Mouse (Mus musculus) heart, embryonic 10.5 days (tissue): ENCODE measurements at regions not wholly inside any gene's neighbourhood (a gene's known extent, or its start where the extent isn't known, plus 50 kb on each side); places are given as distances from the start of the nearest gene placed in this dataset.

Source experiments
- DNase-seq: peaks from one replicate; pipeline ENCODE4 v3.0.0-alpha.2; 2017; ENCODE audit warnings: low spot score
- H3K27ac ChIP-seq: fragments of 300-500 bp; sonication (generic); 2 replicates; pipeline ENCODE4 v1.5.1; 2016; ENCODE audit warnings: mild to moderate bottlenecking
- H3K27me3 ChIP-seq: fragments of 300-500 bp; sonication (generic); 2 replicates; pipeline ENCODE4 v1.6.1; 2016; ENCODE audit warnings: mild to moderate bottlenecking; ENCODE audit not compliant: poor library complexity, insufficient read depth, severe bottlenecking
- H3K36me3 ChIP-seq: fragments of 300-500 bp; sonication (generic); 2 replicates; pipeline ENCODE4 v1.6.1; 2016; ENCODE audit warnings: mild to moderate bottlenecking, moderate library complexity
- H3K4me1 ChIP-seq: fragments of 300-500 bp; sonication (generic); 2 replicates; pipeline ENCODE4 v1.6.1; 2016; ENCODE audit warnings: mild to moderate bottlenecking
- H3K4me3 ChIP-seq: fragments of 300-500 bp; sonication (generic); 2 replicates; pipeline ENCODE4 v1.5.1; 2016; ENCODE audit warnings: mild to moderate bottlenecking, moderate library complexity
- H3K9me3 ChIP-seq: fragments of 300-500 bp; sonication (generic); 2 replicates; pipeline ENCODE4 v1.6.1; 2016; ENCODE audit warnings: mild to moderate bottlenecking, moderate library complexity
- WGBS: fragments of 180-500 bp; shearing (Covaris S2); methylation state at CpG from one replicate; pipeline ENCODE4 v1.1.7; 2016; 5-methylcytosine and 5-hydroxymethylcytosine counted together

DNA sequence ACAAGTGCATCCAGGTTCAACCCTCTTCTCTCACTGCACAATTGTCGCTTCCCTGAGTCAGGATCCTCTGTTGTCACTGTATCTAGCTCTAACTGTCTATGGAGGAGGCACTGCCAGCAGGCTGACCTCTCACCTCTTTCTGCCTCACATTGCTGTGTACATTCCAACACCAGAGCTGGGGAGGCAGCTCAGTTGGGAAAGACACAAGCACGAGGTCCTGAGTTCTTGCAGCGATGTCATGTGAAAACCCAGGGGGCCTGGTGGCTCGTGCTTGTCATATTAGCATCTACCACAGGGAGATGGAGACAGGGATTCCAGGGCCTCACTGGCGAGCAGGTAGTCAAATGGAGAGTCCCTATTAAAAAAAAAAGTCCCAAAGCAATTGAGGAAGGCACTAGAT lies 334.2 kb downstream of the Diras2 start:
- H3K4me1 ChIP-seq, result peaks cover 15% of the 10 kb centered on the region
- no peak for DNase-seq
- H3K4me3 ChIP-seq, result no peak overlapping the region
- H3K27ac ChIP-seq, result no peak overlapping the region
- 67% methylated on average over 5 of the region's 5 CpGs for WGBS
- no peaks in the 10 kb centered on the region for H3K9me3 ChIP-seq
- no peaks in the 10 kb centered on the region for H3K27me3 ChIP-seq
- H3K36me3 ChIP-seq, result no peaks in the 10 kb centered on the region

GRCm38 (mm10) chr13:52198649-52199348 lies 332.3 kb downstream of the Diras2 start:
- Histone ChIP-seq H3K4me1 (peaks cover 28% of the 10 kb centered on the region), H3K27me3 (no peaks in the 10 kb centered on the region), H3K4me3 (no peak overlapping the region), H3K27ac (no peak overlapping the region), H3K36me3 (no peaks in the 10 kb centered on the region), H3K9me3 (no peaks in the 10 kb centered on the region)
- WGBS, result 81% methylated on average over 7 of the region's 7 CpGs
- no peak for DNase-seq

DNA sequence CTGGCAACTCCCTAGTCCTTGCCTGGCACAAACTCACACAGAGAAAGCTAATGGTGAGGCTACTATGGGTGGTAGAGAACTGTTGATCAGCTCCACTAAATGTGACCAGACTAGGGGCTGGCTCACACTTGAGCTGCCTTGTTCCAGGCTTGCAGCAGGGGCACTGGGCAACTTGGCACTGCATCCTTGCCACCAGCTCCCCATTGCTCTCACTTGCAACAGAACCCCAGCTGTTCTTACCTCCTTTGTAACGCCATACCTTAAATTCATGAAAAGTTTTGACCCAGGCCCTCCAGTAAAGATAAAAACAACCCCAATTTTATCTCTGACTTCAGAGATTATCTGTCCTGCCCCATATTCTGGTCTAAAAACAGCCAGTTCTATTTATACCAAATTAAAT lies 328.7 kb downstream of the Diras2 start:
- Histone ChIP-seq H3K27ac (no peak overlapping the region), H3K36me3 (no peaks in the 10 kb centered on the region), H3K4me3 (no peak overlapping the region), H3K4me1 (peaks cover 12% of the 10 kb centered on the region), H3K9me3 (no peaks in the 10 kb centered on the region), H3K27me3 (no peaks in the 10 kb centered on the region)
- WGBS, result 51% methylated on average over 1 of the region's 1 CpGs
- DNase-seq, result no peak

DNA sequence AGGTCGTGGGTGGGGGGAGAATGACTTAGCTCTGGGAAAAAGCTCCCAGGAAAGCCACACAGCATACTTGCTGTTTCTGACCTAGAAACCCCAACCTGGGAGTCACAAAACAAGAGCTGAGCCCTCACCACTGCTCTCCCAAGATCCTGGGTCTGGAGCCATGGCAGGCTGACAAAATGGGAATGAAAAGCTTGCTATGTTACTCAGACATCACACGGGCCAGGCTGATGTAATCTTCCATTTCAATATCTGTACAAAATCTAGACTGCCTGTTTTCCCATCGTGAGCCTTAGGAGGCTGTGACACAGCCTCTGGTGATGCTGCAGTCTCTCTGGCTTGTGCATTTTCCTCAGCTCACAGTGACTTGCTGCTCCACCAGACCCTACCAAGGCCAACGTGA lies 325.1 kb downstream of the Diras2 start:
- Histone ChIP-seq H3K4me1 (peaks cover 12% of the 10 kb centered on the region), H3K4me3 (no peak overlapping the region), H3K27me3 (no peaks in the 10 kb centered on the region), H3K36me3 (no peaks in the 10 kb centered on the region), H3K27ac (no peak overlapping the region), H3K9me3 (no peaks in the 10 kb centered on the region)
- WGBS, result 74% methylated on average over 4 of the region's 4 CpGs
- no peak for DNase-seq

- WGBS, result 80% methylated on average over 5 of the region's 5 CpGs
- Histone ChIP-seq H3K27me3 (no peaks in the 10 kb centered on the region), H3K4me1 (peaks cover 4% of the 10 kb centered on the region; the same call in 1 of the 2 replicates), H3K4me3 (no peak overlapping the region), H3K36me3 (no peaks in the 10 kb centered on the region), H3K27ac (no peak overlapping the region), H3K9me3 (no peaks in the 10 kb centered on the region)
- DNase-seq, result no peak
Measured at GRCm38 (mm10) chr13:52216343-52216742, 314.7 kb downstream of the Diras2 start.

- Histone ChIP-seq H3K27ac (no peak overlapping the region), H3K27me3 (no peaks in the 10 kb centered on the region), H3K36me3 (no peaks in the 10 kb centered on the region), H3K9me3 (no peaks in the 10 kb centered on the region), H3K4me3 (no peak overlapping the region), H3K4me1 (peaks cover 10% of the 10 kb centered on the region)
- 37% methylated on average over 5 of the region's 5 CpGs for WGBS
- no peak for DNase-seq
Measured at GRCm38 (mm10) chr13:52217066-52217465, 314.0 kb downstream of the Diras2 start.

- H3K36me3 ChIP-seq, result no peaks in the 10 kb centered on the region
- H3K27me3 ChIP-seq, result no peaks in the 10 kb centered on the region
- H3K9me3 ChIP-seq, result no peaks in the 10 kb centered on the region
- H3K27ac ChIP-seq, result no peak overlapping the region
- H3K4me3 ChIP-seq, result no peak overlapping the region
- 79% methylated on average over 7 of the region's 7 CpGs for WGBS
- DNase-seq, result no peak
- H3K4me1 ChIP-seq, result peaks cover 16% of the 10 kb centered on the region
Measured at GRCm38 (mm10) chr13:52217741-52218140, 313.3 kb downstream of the Diras2 start.

DNA sequence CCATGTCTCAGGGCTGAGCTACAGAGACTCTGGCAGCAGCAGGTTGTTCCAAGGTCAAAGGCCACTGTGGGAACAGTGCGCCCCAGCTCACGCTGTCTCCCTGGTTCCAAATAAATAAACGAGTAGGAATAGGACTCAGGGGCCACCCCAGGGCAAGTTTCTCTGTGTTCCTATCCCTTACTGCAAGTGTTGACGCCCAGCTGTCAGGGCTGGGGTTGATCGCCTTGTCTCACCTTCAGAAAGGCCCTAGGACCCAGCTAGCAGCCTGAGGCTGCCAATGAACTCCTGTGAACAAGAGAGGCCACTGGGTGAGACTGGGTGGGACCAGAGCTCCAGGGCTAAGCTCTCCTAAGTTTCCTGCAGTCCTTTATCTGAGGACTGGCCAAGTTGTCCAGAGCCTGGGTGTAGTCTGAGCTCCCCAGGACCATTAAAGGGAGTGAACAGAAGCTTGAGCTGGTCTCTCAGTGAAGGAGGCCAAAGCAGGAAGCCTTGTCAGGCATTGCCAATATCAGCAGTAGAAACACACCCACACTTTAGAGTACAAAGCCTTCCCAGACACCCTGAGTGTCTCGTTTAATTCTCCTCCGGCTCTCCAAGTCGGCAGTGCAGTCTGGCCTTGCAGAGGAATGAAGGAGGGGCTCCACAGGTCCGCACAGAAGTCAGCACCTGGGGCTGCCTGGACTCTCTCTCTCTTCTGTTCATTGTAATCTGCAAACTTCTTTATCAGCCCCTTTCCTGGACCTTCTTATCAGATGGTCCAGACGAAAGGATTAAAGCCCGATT lies 308.6 kb downstream of the Diras2 start:
- WGBS, result 26% methylated on average over 11 of the region's 11 CpGs
- Histone ChIP-seq H3K4me3 (no peak overlapping the region), H3K9me3 (no peaks in the 10 kb centered on the region), H3K36me3 (no peaks in the 10 kb centered on the region), H3K27me3 (no peaks in the 10 kb centered on the region; the same call in 1 of the 2 replicates), H3K27ac (peak overlapping the region; percentile 50), H3K4me1 (peaks cover 22% of the 10 kb centered on the region)
- DNase-seq, result peak; percentile 77

DNA sequence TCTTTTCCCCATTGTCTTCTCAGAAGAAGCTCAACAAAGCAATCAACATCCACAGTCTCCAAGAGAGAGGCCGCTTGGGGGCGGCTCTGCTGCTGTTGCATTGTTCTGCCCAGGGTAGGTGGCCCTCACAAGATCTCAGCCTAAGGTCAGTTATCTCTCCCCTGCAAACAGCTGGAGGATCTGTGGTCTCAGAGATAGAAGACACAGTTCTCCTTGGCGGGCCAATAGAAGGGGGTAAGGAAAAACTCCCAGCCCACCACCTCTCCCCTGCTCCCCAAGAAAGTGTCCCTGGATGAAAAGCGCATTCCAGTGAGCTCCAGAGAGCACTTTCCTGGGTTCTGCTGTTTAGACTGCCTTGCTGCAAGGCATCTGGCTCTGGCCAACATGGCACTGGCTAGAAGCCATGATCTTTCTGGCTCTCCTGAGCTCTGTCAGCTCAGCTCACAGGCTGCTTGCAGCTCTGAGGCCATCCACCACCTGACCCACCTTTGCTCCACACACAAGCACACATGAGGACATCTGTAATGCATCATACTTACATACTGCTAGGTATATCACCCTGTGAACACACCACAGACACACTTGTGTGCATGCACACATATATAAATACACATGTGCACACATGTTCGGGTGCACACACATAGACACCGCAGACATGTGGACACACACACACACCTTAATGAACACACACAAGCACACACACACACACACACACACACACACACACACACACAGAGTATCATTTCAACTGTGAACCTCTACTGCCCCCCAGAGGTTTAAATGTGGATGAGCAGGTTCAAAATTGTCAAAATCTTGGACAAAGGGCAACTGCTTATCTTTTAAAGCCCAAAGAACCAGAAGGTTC lies 307.7 kb downstream of the Diras2 start:
- Histone ChIP-seq H3K36me3 (no peaks in the 10 kb centered on the region), H3K27ac (peak overlapping the region; percentile 50), H3K27me3 (no peaks in the 10 kb centered on the region; the same call in 1 of the 2 replicates), H3K9me3 (no peaks in the 10 kb centered on the region), H3K4me1 (peaks cover 22% of the 10 kb centered on the region), H3K4me3 (no peak overlapping the region)
- WGBS, result 35% methylated on average over 6 of the region's 6 CpGs
- DNase-seq, result peak; percentile 85

DNA sequence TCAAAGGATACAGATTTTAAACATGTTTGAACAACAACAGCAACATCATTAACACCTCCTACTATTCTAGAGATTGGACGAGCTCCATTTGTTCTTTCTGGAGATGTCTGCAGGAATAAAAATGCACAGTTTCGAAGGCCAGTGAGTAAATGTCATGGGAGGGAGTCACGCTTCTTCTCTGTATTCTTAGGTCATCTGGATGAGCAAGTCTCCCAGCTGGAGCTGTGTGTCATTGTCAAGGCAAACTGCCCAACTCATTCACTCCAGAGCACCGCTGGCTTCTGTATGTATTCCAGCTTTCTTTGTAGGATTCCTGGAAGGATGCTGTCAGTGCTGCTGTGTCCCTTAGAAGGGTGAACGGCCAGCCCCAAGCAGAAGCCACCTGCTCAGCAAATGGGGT lies 297.1 kb downstream of the Diras2 start:
- no peak for DNase-seq
- no peaks in the 10 kb centered on the region for H3K36me3 ChIP-seq
- no peak overlapping the region for H3K4me3 ChIP-seq
- peaks cover 12% of the 10 kb centered on the region; the same call in 1 of the 2 replicates for H3K4me1 ChIP-seq
- no peaks in the 10 kb centered on the region for H3K27me3 ChIP-seq
- no peak overlapping the region for H3K27ac ChIP-seq
- no peaks in the 10 kb centered on the region for H3K9me3 ChIP-seq
- WGBS, result 72% methylated on average over 5 of the region's 5 CpGs

GRCm38 (mm10) chr13:52236105-52236504 lies 295.0 kb downstream of the Diras2 start:
- H3K4me3 ChIP-seq, result no peak overlapping the region
- H3K9me3 ChIP-seq, result no peaks in the 10 kb centered on the region
- H3K36me3 ChIP-seq, result no peaks in the 10 kb centered on the region
- WGBS, result 39% methylated on average over 10 of the region's 10 CpGs
- peak overlapping the region; percentile 44 for H3K27ac ChIP-seq
- DNase-seq, result no peak
- no peaks in the 10 kb centered on the region for H3K27me3 ChIP-seq
- peaks cover 12% of the 10 kb centered on the region; the same call in 1 of the 2 replicates for H3K4me1 ChIP-seq

DNA sequence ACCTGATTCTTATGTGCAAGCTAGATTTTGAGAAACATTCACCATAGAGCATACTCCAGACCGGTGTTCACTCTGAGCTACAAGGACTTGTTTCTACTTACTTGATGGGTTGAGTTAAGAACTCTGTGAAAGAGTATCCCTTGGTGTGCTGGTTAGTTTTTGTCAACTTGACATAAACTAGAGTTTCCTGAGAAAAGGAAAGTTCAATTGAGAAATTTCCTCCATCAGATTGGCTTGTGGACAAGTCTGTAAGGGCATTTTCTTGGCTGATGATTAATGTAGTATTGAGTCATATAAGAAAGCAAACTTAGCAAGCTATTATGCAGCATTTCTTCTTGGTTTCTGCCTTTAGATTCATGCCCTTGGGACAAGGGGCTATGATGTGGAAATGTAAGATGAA lies 291.5 kb downstream of the Diras2 start:
- Histone ChIP-seq H3K27ac (no peak overlapping the region), H3K4me1 (peaks cover 12% of the 10 kb centered on the region; the same call in 1 of the 2 replicates), H3K27me3 (no peaks in the 10 kb centered on the region), H3K4me3 (no peak overlapping the region), H3K9me3 (no peaks in the 10 kb centered on the region), H3K36me3 (no peaks in the 10 kb centered on the region)
- 89% methylated on average over 1 of the region's 1 CpGs for WGBS
- DNase-seq, result no peak

DNA sequence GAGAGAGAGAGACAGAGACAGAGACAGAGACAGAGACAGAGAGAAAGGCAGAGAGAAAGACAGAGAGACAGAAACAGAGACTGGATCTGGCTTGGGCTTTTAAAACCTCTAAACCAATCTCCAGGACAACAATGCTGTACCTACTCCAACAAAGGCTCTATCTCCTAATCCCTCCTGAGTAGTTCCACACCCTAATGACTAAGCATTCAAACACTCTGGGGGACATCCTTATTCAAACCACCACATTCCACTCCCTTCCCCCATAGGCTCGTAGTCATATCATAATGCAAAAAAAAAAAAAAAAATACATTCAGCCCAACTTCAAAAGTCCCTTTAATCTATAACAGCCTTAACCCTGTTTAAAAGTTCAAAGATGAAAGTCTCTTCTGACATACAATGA lies 289.3 kb downstream of the Diras2 start:
- Histone ChIP-seq H3K9me3 (no peaks in the 10 kb centered on the region), H3K27me3 (no peaks in the 10 kb centered on the region), H3K4me3 (no peak overlapping the region), H3K4me1 (peaks cover under 1% of the 10 kb centered on the region; the same call in 1 of the 2 replicates), H3K36me3 (no peaks in the 10 kb centered on the region), H3K27ac (no peak overlapping the region)
- WGBS, result 44% methylated on average over 1 of the region's 1 CpGs
- no peak for DNase-seq
